Mouse (Mus musculus): ENCODE results near the gene Lrpprc. TPM values are rescaled to one million over a fixed set of nuclear protein-coding genes. Genes with fewer than 3 reads are reported as not detected.
"Not testable (repeated sequence)": the region's sequence is repeated elsewhere in the genome, so short reads cannot be mapped to it uniquely, and the experiment has no call there.

The Lrpprc gene
- total RNA-seq (2021): 10 to 100 TPM; 55.6 to 58.0 TPM
- long read RNA-seq, full-length matches to known transcripts: 94 of 119 reads
- long read RNA-seq, partial matches to known transcripts: 11 of 119 reads
- long read RNA-seq, other reads (novel, unspliced or antisense): 14 of 119 reads

GRCm38 (mm10) chr17:84790447-84791098 lies at the start of gene Lrpprc:
TSS of gene Lrpprc (minus strand) at chr17:84790789.
- DNase-seq (ENCODE audit: low spot score in 2 of 2): peak; percentile 91 to 97

GRCm38 (mm10) chr17:84837780-84838179 lies 47.2 kb upstream of the Lrpprc start:
- peak; percentile 45 to 87 for DNase-seq (ENCODE audit: low spot score in 2 of 2)

- DNase-seq (ENCODE audit: low spot score in 2 of 2): no peak
Measured at GRCm38 (mm10) chr17:84835249-84835648, 44.7 kb upstream of the Lrpprc start.

- no peak for DNase-seq (ENCODE audit: low spot score in 2 of 2)
Measured at GRCm38 (mm10) chr17:84832346-84832745, 41.8 kb upstream of the Lrpprc start.

GRCm38 (mm10) chr17:84828301-84828700 lies 37.7 kb upstream of the Lrpprc start:
- no peak for DNase-seq (ENCODE audit: low spot score in 2 of 2)

GRCm38 (mm10) chr17:84820603-84821002 lies 30.0 kb upstream of the Lrpprc start:
- no peak for DNase-seq (ENCODE audit: low spot score in 2 of 2)

GRCm38 (mm10) chr17:84818390-84818789 lies 27.8 kb upstream of the Lrpprc start:
- DNase-seq (ENCODE audit: low spot score in 2 of 2): no peak

GRCm38 (mm10) chr17:84816014-84816461 lies 25.4 kb upstream of the Lrpprc start:
- DNase-seq (ENCODE audit: low spot score in 2 of 2): no peak

- no peak for DNase-seq (ENCODE audit: low spot score in 2 of 2)
Measured at GRCm38 (mm10) chr17:84814905-84815304, 24.3 kb upstream of the Lrpprc start.

- DNase-seq (ENCODE audit: low spot score in 2 of 2): not testable (repeated sequence)
Measured at GRCm38 (mm10) chr17:84814192-84814591, 23.6 kb upstream of the Lrpprc start.

GRCm38 (mm10) chr17:84792006-84792405 lies 1.4 kb upstream of the Lrpprc start:
- DNase-seq (ENCODE audit: low spot score in 2 of 2): no peak

- DNase-seq (ENCODE audit: low spot score in 2 of 2): no peak
Measured at GRCm38 (mm10) chr17:84791156-84791555, 567 bp upstream of the Lrpprc start.

- no peak for DNase-seq (ENCODE audit: low spot score in 2 of 2)
Measured at GRCm38 (mm10) chr17:84790043-84790442, 546 bp downstream of the Lrpprc start.

- no peak for DNase-seq (ENCODE audit: low spot score in 2 of 2)
Measured at GRCm38 (mm10) chr17:84788376-84789125, 2.0 kb downstream of the Lrpprc start.

GRCm38 (mm10) chr17:84787477-84787876 lies 3.1 kb downstream of the Lrpprc start:
- DNase-seq (ENCODE audit: low spot score in 2 of 2): no peak

- no peak for DNase-seq (ENCODE audit: low spot score in 2 of 2)
Measured at GRCm38 (mm10) chr17:84786911-84787310, 3.7 kb downstream of the Lrpprc start.

GRCm38 (mm10) chr17:84785176-84785575 lies 5.4 kb downstream of the Lrpprc start:
- no peak for DNase-seq (ENCODE audit: low spot score in 2 of 2)

- no peak for DNase-seq (ENCODE audit: low spot score in 2 of 2)
Measured at GRCm38 (mm10) chr17:84783491-84783890, 7.1 kb downstream of the Lrpprc start.

- no peak for DNase-seq (ENCODE audit: low spot score in 2 of 2)
Measured at GRCm38 (mm10) chr17:84780321-84780720, 10.3 kb downstream of the Lrpprc start.

GRCm38 (mm10) chr17:84778477-84778978 lies 12.1 kb downstream of the Lrpprc start:
- DNase-seq (ENCODE audit: low spot score in 2 of 2): no peak

GRCm38 (mm10) chr17:84776362-84777000 lies 14.1 kb downstream of the Lrpprc start:
- DNase-seq (ENCODE audit: low spot score in 2 of 2): no peak

GRCm38 (mm10) chr17:84775291-84775690 lies 15.3 kb downstream of the Lrpprc start:
- DNase-seq (ENCODE audit: low spot score in 2 of 2): no peak

Measured in layer of hippocampus, adult 18-20 months (tissue).